Mouse (Mus musculus) MEL (cell line): Measurements from ENCODE around the gene Ndc1. TPM values are rescaled to one million over a fixed set of nuclear protein-coding genes. Genes with fewer than 3 reads are reported as not detected.
A peak's percentile ranks its signal among the peaks of the same experiment; 100 is the strongest.

ENCODE experiments used
- DNase-seq: peaks from one replicate; pipeline ENCODE4 v3.0.0; 2011; ENCODE audit warnings: low read depth, low spot score
- H3K27ac ChIP-seq: 2 replicates; pipeline ENCODE4 v1.5.1; 2012; ENCODE audit warnings: low read depth, mild to moderate bottlenecking, control low read depth, low read length, moderate library complexity; ENCODE audit not compliant: control insufficient read depth
- H3K27me3 ChIP-seq, 2 experiments: fragments of 150-350 bp in 1 of 2; sonication (generic) in 1 of 2; 2 replicates each; pipeline ENCODE4 v1.6.1; 2012; ENCODE audit warnings: low read length in 2 of 2, mild to moderate bottlenecking in 2 of 2, improper control_type of control experiment in 1 of 2, moderate library complexity in 1 of 2; ENCODE audit not compliant: insufficient read depth in 2 of 2, control insufficient read depth in 1 of 2
- H3K36me3 ChIP-seq, 2 experiments: 2 replicates each; pipeline ENCODE4 v1.6.1; 2012 to 2014; ENCODE audit warnings: low read length in 2 of 2, improper control_type of control experiment in 1 of 2, inconsistent platforms in 1 of 2, mild to moderate bottlenecking in 1 of 2; ENCODE audit not compliant: insufficient read depth in 2 of 2, control insufficient read depth in 1 of 2
- H3K4me1 ChIP-seq, 2 experiments: fragments of 150-350 bp in 1 of 2; sonication (generic) in 1 of 2; 2 replicates each; pipeline ENCODE4 v1.6.1; 2012; ENCODE audit warnings: low read length in 2 of 2, improper control_type of control experiment in 1 of 2, mild to moderate bottlenecking in 1 of 2; ENCODE audit not compliant: insufficient read depth in 2 of 2, control insufficient read depth in 1 of 2
- H3K4me3 ChIP-seq, 2 experiments: fragments of 150-350 bp in 1 of 2; sonication (generic) in 1 of 2; 2 replicates each; pipeline ENCODE4 v1.5.1; 2012; ENCODE audit warnings: low read depth in 2 of 2, low read length in 2 of 2, mild to moderate bottlenecking in 2 of 2, moderate library complexity in 2 of 2, control low read depth in 1 of 2, improper control_type of control experiment in 1 of 2; ENCODE audit not compliant: control insufficient read depth in 1 of 2, insufficient read depth in 1 of 2
- H3K79me2 ChIP-seq: 2 replicates; pipeline ENCODE4 v1.6.1; 2012; ENCODE audit warnings: mild to moderate bottlenecking, low read length, moderate library complexity; ENCODE audit not compliant: control insufficient read depth, poor library complexity, insufficient read depth
- H3K9ac ChIP-seq: 2 replicates; pipeline ENCODE4 v1.6.1; 2012; ENCODE audit warnings: low read depth, mild to moderate bottlenecking, control low read depth, low read length, moderate library complexity; ENCODE audit not compliant: control insufficient read depth, poor library complexity, severe bottlenecking
- H3K9me3 ChIP-seq: fragments of 150-350 bp; sonication (generic); replicated peaks from 2 replicates; pipeline ENCODE4 v1.6.1; 2012; ENCODE audit warnings: mild to moderate bottlenecking, low read length, improper control_type of control experiment, moderate library complexity; ENCODE audit not compliant: insufficient read depth
- BHLHE40 ChIP-seq: IDR thresholded peaks from 2 replicates; pipeline ENCODE4 v1.6.1; 2012; ENCODE audit warnings: low read depth, mild to moderate bottlenecking, inconsistent platforms, low read length, improper control_type of control experiment, borderline replicate concordance
- CHD1 ChIP-seq: IDR thresholded peaks from 2 replicates; pipeline ENCODE4 v1.6.1; 2012; ENCODE audit warnings: low read depth, mild to moderate bottlenecking, inconsistent platforms, low read length, improper control_type of control experiment
- E2F4 ChIP-seq: IDR thresholded peaks from 2 replicates; pipeline ENCODE4 v1.6.1; 2011; ENCODE audit warnings: low read depth, low read length, improper control_type of control experiment, borderline replicate concordance
- ELF1 ChIP-seq: IDR thresholded peaks from 2 replicates; pipeline ENCODE4 v1.6.1; 2014; ENCODE audit warnings: low read depth, mild to moderate bottlenecking, inconsistent platforms, low read length, improper control_type of control experiment, moderate library complexity
- EP300 ChIP-seq, 2 experiments: IDR thresholded peaks; 2 replicates each; pipeline ENCODE4 v1.6.1; 2011; ENCODE audit warnings: improper control_type of control experiment in 2 of 2, low read length in 2 of 2, low read depth in 1 of 2, mild to moderate bottlenecking in 1 of 2
- ETS1 ChIP-seq: IDR thresholded peaks from 2 replicates; pipeline ENCODE4 v1.6.1; 2012; ENCODE audit warnings: low read depth, mild to moderate bottlenecking, inconsistent platforms, low read length, improper control_type of control experiment, moderate library complexity
- GATA1 ChIP-seq: IDR thresholded peaks from 2 replicates; pipeline ENCODE4 v1.6.1; 2011; ENCODE audit warnings: low read depth, low read length, improper control_type of control experiment
- HCFC1 ChIP-seq: IDR thresholded peaks from 2 replicates; pipeline ENCODE4 v1.6.1; 2012; ENCODE audit warnings: low read depth, mild to moderate bottlenecking, inconsistent platforms, low read length, improper control_type of control experiment, moderate library complexity
- JUND ChIP-seq: IDR thresholded peaks from 2 replicates; pipeline ENCODE4 v1.6.1; 2011; ENCODE audit warnings: low read depth, mild to moderate bottlenecking, improper control_type of control experiment, low read length
- MAFK ChIP-seq: IDR thresholded peaks from 2 replicates; pipeline ENCODE4 v1.6.1; 2011; ENCODE audit warnings: low read depth, mild to moderate bottlenecking, low read length, improper control_type of control experiment, borderline replicate concordance
- MAX ChIP-seq: IDR thresholded peaks from 2 replicates; pipeline ENCODE4 v1.6.1; 2011; ENCODE audit warnings: low read length, improper control_type of control experiment
- MAZ ChIP-seq: IDR thresholded peaks from 2 replicates; pipeline ENCODE4 v1.6.1; 2012; ENCODE audit warnings: low read depth, mild to moderate bottlenecking, inconsistent platforms, low read length, improper control_type of control experiment
- MEF2A ChIP-seq: IDR thresholded peaks from 2 replicates; pipeline ENCODE4 v1.6.1; 2014; ENCODE audit warnings: low read depth, mild to moderate bottlenecking, inconsistent platforms, low read length, improper control_type of control experiment; ENCODE audit not compliant: poor library complexity, insufficient replicate concordance, severe bottlenecking; ENCODE audit errors: extremely low read depth
- MXI1 ChIP-seq: IDR thresholded peaks from 2 replicates; pipeline ENCODE4 v1.6.1; 2011; ENCODE audit warnings: mild to moderate bottlenecking, low read depth, low read length, improper control_type of control experiment
- MYC ChIP-seq: IDR thresholded peaks from 2 replicates; pipeline ENCODE4 v1.6.1; 2011; ENCODE audit warnings: low read depth, mild to moderate bottlenecking, low read length, improper control_type of control experiment, moderate library complexity
- NELFE ChIP-seq: IDR thresholded peaks from 2 replicates; pipeline ENCODE4 v1.6.1; 2011; ENCODE audit warnings: low read depth, low read length, improper control_type of control experiment
- NRF1 ChIP-seq: IDR thresholded peaks from 2 replicates; pipeline ENCODE4 v1.6.1; 2014; ENCODE audit warnings: low read depth, mild to moderate bottlenecking, inconsistent platforms, low read length, improper control_type of control experiment, moderate library complexity; ENCODE audit not compliant: poor library complexity, insufficient read depth, severe bottlenecking
- POLR2AphosphoS2 ChIP-seq: IDR thresholded peaks from 2 replicates; pipeline ENCODE4 v1.6.1; 2011; ENCODE audit warnings: low read length, improper control_type of control experiment
- POLR2AphosphoS5 ChIP-seq: IDR thresholded peaks from 2 replicates; pipeline ENCODE4 v1.6.1; 2012; ENCODE audit warnings: low read depth, borderline replicate concordance, mild to moderate bottlenecking, inconsistent platforms, low read length, moderate library complexity, mixed read lengths
- RAD21 ChIP-seq: IDR thresholded peaks from 2 replicates; pipeline ENCODE4 v1.6.1; 2011; ENCODE audit warnings: mild to moderate bottlenecking, low read depth, low read length, improper control_type of control experiment
- RCOR1 ChIP-seq: IDR thresholded peaks from 2 replicates; pipeline ENCODE4 v1.6.1; 2012; ENCODE audit warnings: low read depth, mild to moderate bottlenecking, inconsistent platforms, low read length, improper control_type of control experiment
- SIN3A ChIP-seq: IDR thresholded peaks from 2 replicates; pipeline ENCODE4 v1.6.1; 2012; ENCODE audit warnings: low read length, improper control_type of control experiment, inconsistent platforms
- SMC3 ChIP-seq: IDR thresholded peaks from 2 replicates; pipeline ENCODE4 v1.6.1; 2011; ENCODE audit warnings: low read depth, low read length, improper control_type of control experiment
- TAL1 ChIP-seq: IDR thresholded peaks from 2 replicates; pipeline ENCODE4 v1.6.1; 2012; ENCODE audit warnings: mild to moderate bottlenecking, inconsistent platforms, low read length, moderate library complexity, mixed read lengths
- TBP ChIP-seq: IDR thresholded peaks from 2 replicates; pipeline ENCODE4 v1.8.0; 2011; ENCODE audit warnings: low read depth, low read length, improper control_type of control experiment
- TCF12 ChIP-seq: IDR thresholded peaks from 2 replicates; pipeline ENCODE4 v1.6.1; 2014; ENCODE audit warnings: low read depth, mild to moderate bottlenecking, inconsistent platforms, low read length, improper control_type of control experiment, moderate library complexity
- UBTF ChIP-seq: IDR thresholded peaks from 2 replicates; pipeline ENCODE4 v1.6.1; 2012; ENCODE audit warnings: low read depth, mild to moderate bottlenecking, inconsistent platforms, low read length, improper control_type of control experiment, moderate library complexity, borderline replicate concordance; ENCODE audit not compliant: insufficient read depth
- USF1 ChIP-seq: IDR thresholded peaks from 2 replicates; pipeline ENCODE4 v1.6.1; 2014; ENCODE audit warnings: low read depth, mild to moderate bottlenecking, inconsistent platforms, low read length, improper control_type of control experiment, moderate library complexity
- USF2 ChIP-seq, 2 experiments: IDR thresholded peaks; 2 replicates each; pipeline ENCODE4 v1.6.1; 2011 to 2012; ENCODE audit warnings: improper control_type of control experiment in 2 of 2, low read length in 2 of 2, borderline replicate concordance in 1 of 2, inconsistent platforms in 1 of 2, low read depth in 1 of 2, mild to moderate bottlenecking in 1 of 2; ENCODE audit not compliant: insufficient read depth in 1 of 2
- ZKSCAN1 ChIP-seq: IDR thresholded peaks from 2 replicates; pipeline ENCODE4 v1.6.1; 2012; ENCODE audit warnings: low read depth, mild to moderate bottlenecking, inconsistent platforms, low read length, improper control_type of control experiment, moderate library complexity
- polyA plus RNA-seq, 2 experiments: library from polyadenylated mRNA; stranded (reverse) in 1 of 2; unstranded in 1 of 2; fragments of >175 nt in 1 of 2; fragments of >200 nt in 1 of 2; gene quantifications; 2 replicates each; pipeline versions ENCODE4 v1.2.1 to v1.2.4; 2012; ENCODE audit warnings: low replicate concordance in 2 of 2, low read depth in 1 of 2; ENCODE audit not compliant: insufficient read length in 2 of 2, insufficient read depth in 1 of 2, missing spikeins in 1 of 2
- total RNA-seq: library from RNA; depleted of rRNA; stranded (reverse); fragments of 300-350 nt; gene quantifications from 2 replicates; pipeline ENCODE4 v1.2.3, GENCODE M21; 2012

The Ndc1 gene
- total and polyA plus RNA-seq, 3 experiments, result 54.0 to 274 (median 57.2) TPM

- H3K9ac ChIP-seq, result no peak overlapping the region
Measured at GRCm38 (mm10) chr4:107457602-107458001, 90.0 kb downstream of the Ndc1 start.

GRCm38 (mm10) chr4:107458907-107459306 lies 91.3 kb downstream of the Ndc1 start:
- Histone ChIP-seq H3K4me3 (peak overlapping the region in 1 of 2 experiments; percentile 15; a peak in 2 of 4 replicates), H3K79me2 (no peaks in the 10 kb centered on the region), H3K9me3 (no peaks in the 10 kb centered on the region), H3K27me3 (no peaks in the 10 kb centered on the region), H3K36me3 (peaks cover 0 to 14% of the 10 kb centered on the region in 2 experiments; a peak in 2 of 4 replicates), H3K4me1 (peaks cover 2 to 25% of the 10 kb centered on the region in 2 experiments; a peak in 2 of 4 replicates), H3K9ac (peak overlapping the region; percentile 5; the same call in 1 of the 2 replicates), H3K27ac (no peak overlapping the region)
- TF ChIP-seq ETS1 (peak; percentile 97), TAL1 (peak; percentile 76), CHD1 (no peak), RAD21 (no peak), BHLHE40 (peak; percentile 75), MAFK (peak; percentile 90), RCOR1 (peak; percentile 45; the same call in 1 of the 2 replicates), UBTF (no peak), TCF12 (peak; percentile 90), MAX (peak; percentile 53; the same call in 1 of the 2 replicates), EP300 (IDR thresholded peaks at IDR 0.05; ENCODE audit: low read depth in 1 of 2, low read length in 2 of 2) (peak; percentile 90 to 91), NELFE (0 out of 2 replicates have a peak, but pooled peaks have one; percentile 22), SIN3A (peak; percentile 76), USF1 (no peak), NRF1 (no peak), JUND (0 out of 2 replicates have a peak, but pooled peaks have one; percentile 49), MXI1 (0 out of 2 replicates have a peak, but pooled peaks have one; percentile 29), TBP (0 out of 2 replicates have a peak, but pooled peaks have one; percentile 24), POLR2AphosphoS5 (no peak), MYC (0 out of 2 replicates have a peak, but pooled peaks have one; percentile 44), GATA1 (peak; percentile 94)
- DNase-seq, result peak; percentile 86

More at GRCm38 (mm10) chr4:107457602-107458001, 90.0 kb downstream of the Ndc1 start:
- H3K27ac ChIP-seq, result no peak overlapping the region
- DNase-seq, result peak; percentile 36
- H3K79me2 ChIP-seq, result no peaks in the 10 kb centered on the region
- peaks cover 0 to 14% of the 10 kb centered on the region in 2 experiments; a peak in 2 of 4 replicates for H3K36me3 ChIP-seq
- no peaks in the 10 kb centered on the region for H3K9me3 ChIP-seq
- TF ChIP-seq ETS1 (no peak), USF2 (IDR thresholded peaks at IDR 0.05; ENCODE audit: borderline replicate concordance in 1 of 2, insufficient read depth in 1 of 2, low read depth in 1 of 2, low read length in 2 of 2) (no peak), MAZ (no peak), POLR2AphosphoS2 (no peak), TBP (no peak), JUND (no peak), NELFE (no peak), E2F4 (no peak), MAFK (no peak), SMC3 (no peak), MEF2A (no peak), RCOR1 (no peak), HCFC1 (no peak), MAX (no peak), GATA1 (no peak), USF1 (no peak), MYC (no peak), CHD1 (no peak), ELF1 (no peak), ZKSCAN1 (no peak)
- H3K4me3 ChIP-seq, result no peak overlapping the region
- H3K4me1 ChIP-seq, result peaks cover 2 to 25% of the 10 kb centered on the region in 2 experiments; a peak in 2 of 4 replicates
- no peaks in the 10 kb centered on the region for H3K27me3 ChIP-seq
